In the genomic region with DNA sequence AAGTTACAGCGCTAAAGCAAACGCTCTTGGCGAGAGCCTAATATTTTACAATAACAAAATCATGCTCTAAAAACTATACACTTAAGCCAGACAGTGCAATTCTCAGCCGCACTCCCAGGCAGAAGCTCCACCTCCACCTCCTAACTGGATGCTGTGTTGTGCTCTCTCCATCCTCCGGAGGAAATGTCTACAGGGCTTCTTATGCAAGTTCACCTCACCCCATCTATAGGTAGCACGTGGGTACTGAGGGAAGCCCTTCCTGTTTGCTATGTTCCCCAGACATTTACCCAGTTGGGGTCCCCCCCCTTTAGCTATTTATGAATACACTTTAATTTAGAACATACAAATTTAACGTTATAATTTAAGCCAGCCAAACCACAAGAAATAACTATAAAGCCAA, we compare ENCODE assay signal across 9 mouse cellular contexts. TPM values are rescaled to one million over a fixed set of nuclear protein-coding genes. Genes with fewer than 3 reads are reported as not detected.
DNase-seq lines count a peak whose midpoint lies in the region; ATAC-seq lines count a peak whose summit lies in the region.
"Had no signal": no experiment of that assay in that cellular context is flagged by ENCODE, and none has a peak within 500 bp of the region (broad histone marks: within the 10 kb centered on the region; RNA-seq: fewer than 3 reads in every experiment).

No protein-coding gene starts in this region.

- peaks cover 65% of the 10 kb centered on the region for H3K4me1 ChIP-seq in heart, embryonic 10.5 days
- peaks cover 18% of the 10 kb centered on the region for H3K4me1 ChIP-seq in forebrain, embryonic 11.5 days (replicated peaks; ENCODE audit: control insufficient read depth, insufficient read depth, low read length)
- peaks cover 56% of the 10 kb centered on the region for H3K4me1 ChIP-seq in midbrain, embryonic 13.5 days (replicated peaks)

- intact Hi-C loops in heart, postnatal 36 days (cut with DNase I) = loop anchor here (5.0 kb wide), 2 partner anchors 55 to 105 kb away; no protein-coding TSS in a partner anchor

- DNase-seq in heart, embryonic 10.5 days (ENCODE audit: low spot score) = no peak
- DNase-seq in heart, postnatal 36 days = no peak
- peak; percentile 78 for DNase-seq in CD4-positive, CD25-positive, alpha-beta regulatory T cell, adult 2 months (ENCODE audit: low read depth, low spot score)
- no peak for DNase-seq in forebrain, embryonic 11.5 days (ENCODE audit: low spot score)
- no peak for DNase-seq in yolk sac, embryonic 10.5 days (ENCODE audit: low spot score)
- DNase-seq in urinary bladder, postnatal 36 days (ENCODE audit: low spot score in 2 of 2) = no peak
- no peak for DNase-seq in urinary bladder, postnatal 25 days (ENCODE audit: low spot score)

- no peaks in the 10 kb centered on the region for H3K36me3 ChIP-seq in heart, embryonic 10.5 days
- H3K36me3 ChIP-seq in forebrain, embryonic 11.5 days (ENCODE audit: control insufficient read depth, insufficient read depth, low read length) = no peaks in the 10 kb centered on the region
- no peaks in the 10 kb centered on the region for H3K36me3 ChIP-seq in midbrain, embryonic 13.5 days
- H3K36me3 ChIP-seq: G1E had no signal

- no peak overlapping the region for H3K9ac ChIP-seq in forebrain, embryonic 11.5 days (ENCODE audit: low read length)
- H3K9ac ChIP-seq in midbrain, embryonic 13.5 days (replicated peaks) = 0 out of 2 replicates have a peak overlapping the region, but pooled peaks have one; percentile 90

- H3K27me3 ChIP-seq in heart, embryonic 10.5 days (ENCODE audit: insufficient read depth, poor library complexity, severe bottlenecking) = no peaks in the 10 kb centered on the region
- H3K27me3 ChIP-seq in forebrain, embryonic 11.5 days (ENCODE audit: control insufficient read depth, insufficient read depth, low read length) = no peaks in the 10 kb centered on the region
- peaks cover 18% of the 10 kb centered on the region; the same call in 1 of the 2 replicates for H3K27me3 ChIP-seq in midbrain, embryonic 13.5 days

- H3K27ac ChIP-seq in heart, embryonic 10.5 days = no peak overlapping the region
- no peak overlapping the region for H3K27ac ChIP-seq in forebrain, embryonic 11.5 days (ENCODE audit: low read depth, low read length)
- H3K27ac ChIP-seq in midbrain, embryonic 13.5 days = no peak overlapping the region

- no peaks in the 10 kb centered on the region for H3K9me3 ChIP-seq in heart, embryonic 10.5 days
- peaks cover 3% of the 10 kb centered on the region; the same call in 1 of the 2 replicates for H3K9me3 ChIP-seq in forebrain, embryonic 11.5 days (ENCODE audit: control insufficient read depth, low read length)
- H3K9me3 ChIP-seq in midbrain, embryonic 13.5 days = no peaks in the 10 kb centered on the region

- peak overlapping the region; percentile 86; the same call in 1 of the 2 replicates for H3K4me2 ChIP-seq in forebrain, embryonic 11.5 days (ENCODE audit: low read depth, low read length, severe bottlenecking)
- peak overlapping the region; percentile 71 for H3K4me2 ChIP-seq in midbrain, embryonic 13.5 days (replicated peaks)

- H3K4me3 ChIP-seq in heart, embryonic 10.5 days = peak overlapping the region; percentile 78
- peak overlapping the region; percentile 72; the same call in 1 of the 2 replicates for H3K4me3 ChIP-seq in forebrain, embryonic 11.5 days (ENCODE audit: low read depth, low read length)
- H3K4me3 ChIP-seq in midbrain, embryonic 13.5 days (replicated peaks) = peak overlapping the region; percentile 83

- WGBS in heart, embryonic 10.5 days = 56% methylated on average over 7 of the region's 7 CpGs
- WGBS in forebrain, embryonic 11.5 days = 62% methylated on average over 7 of the region's 7 CpGs
- WGBS in midbrain, embryonic 13.5 days = 60% methylated on average over 7 of the region's 7 CpGs

- no peak for ATAC-seq in forebrain, embryonic 11.5 days (replicated peaks; ENCODE audit: low FRiP score)
- ATAC-seq in midbrain, embryonic 13.5 days = no peak

RNA-seq across cellular contexts. Expression of a gene that starts 2.0 kb away (rescaled TPM):
- polyA plus RNA-seq in heart, embryonic 10.5 days (2016; fragmentation: Nextera tagmentation; extraction: Ambion mirVana) = 24.9 and 32.6 TPM in 2 replicates
- total RNA-seq in heart, postnatal 36 days (2021) = 10 to 100 TPM; 36.4 to 40.7 TPM
- 19.9 and 23.3 TPM in 2 replicates for polyA plus RNA-seq in forebrain, embryonic 11.5 days (2014; fragmentation: Nextera tagmentation; extraction: Ambion mirVana)
- 27.5 and 31.8 TPM in 2 replicates for polyA plus RNA-seq in midbrain, embryonic 13.5 days (2015; fragmentation: Nextera tagmentation; extraction: Ambion mirVana)
- polyA plus RNA-seq: G1E had no signal
